Mouse (Mus musculus) myocyte (in vitro differentiated cells): ENCODE measurements around the gene S100pbp.

Experiments
- CEBPB ChIP-seq: IDR thresholded peaks from 2 replicates; pipeline ENCODE4 v1.6.1; 2011; ENCODE audit warnings: mild to moderate bottlenecking, moderate library complexity; ENCODE audit not compliant: poor library complexity, insufficient read depth, severe bottlenecking
- E2F4 ChIP-seq: IDR thresholded peaks from one replicate; pipeline ENCODE4 v1.6.1; 2011; ENCODE audit warnings: mild to moderate bottlenecking, control low read depth, moderate library complexity; ENCODE audit not compliant: insufficient read depth
- MAX ChIP-seq: IDR thresholded peaks from one replicate; pipeline ENCODE4 v1.6.1; 2011; ENCODE audit warnings: low read depth, mild to moderate bottlenecking, control low read depth
- MYOD1 ChIP-seq, 3 experiments: IDR thresholded peaks; one replicate each; pipeline ENCODE4 v1.6.1; 2011; ENCODE audit warnings: control low read depth in 2 of 3, low read depth in 2 of 3, mild to moderate bottlenecking in 2 of 3, moderate library complexity in 1 of 3; ENCODE audit not compliant: insufficient read length in 2 of 3, control insufficient read depth in 1 of 3
- MYOG ChIP-seq, 3 experiments: IDR thresholded peaks; one replicate each; pipeline ENCODE4 v1.6.1; 2011; ENCODE audit warnings: control low read depth in 2 of 3, low read depth in 2 of 3, mild to moderate bottlenecking in 2 of 3; ENCODE audit not compliant: insufficient read length in 2 of 3, control insufficient read depth in 1 of 3, insufficient read depth in 1 of 3
- POLR2A ChIP-seq: IDR thresholded peaks from one replicate; pipeline ENCODE4 v1.6.1; 2011; ENCODE audit warnings: low read depth, mild to moderate bottlenecking, control low read depth, moderate library complexity; ENCODE audit not compliant: insufficient read length
- POLR2AphosphoS2 ChIP-seq: IDR thresholded peaks from one replicate; pipeline ENCODE4 v1.6.1; 2011; ENCODE audit warnings: low read depth, control low read depth; ENCODE audit not compliant: insufficient read length
- REST ChIP-seq: IDR thresholded peaks from one replicate; pipeline ENCODE4 v1.6.1; 2011; ENCODE audit warnings: mild to moderate bottlenecking, control low read depth, moderate library complexity; ENCODE audit not compliant: insufficient read depth, insufficient read length
- SRF ChIP-seq: IDR thresholded peaks from one replicate; pipeline ENCODE4 v1.6.1; 2011; ENCODE audit warnings: low read depth; ENCODE audit not compliant: control insufficient read depth, insufficient read length
- TCF12 ChIP-seq: IDR thresholded peaks from one replicate; pipeline ENCODE4 v1.6.1; 2011; ENCODE audit warnings: mild to moderate bottlenecking, control low read depth; ENCODE audit not compliant: poor library complexity, insufficient read depth, severe bottlenecking
- TCF3 ChIP-seq: IDR thresholded peaks from one replicate; pipeline ENCODE4 v1.6.1; 2011; ENCODE audit warnings: low read depth, control low read depth; ENCODE audit not compliant: insufficient read length
- USF1 ChIP-seq: IDR thresholded peaks from one replicate; pipeline ENCODE4 v1.6.1; 2011; ENCODE audit warnings: low read depth, mild to moderate bottlenecking, control low read depth, moderate library complexity

- no peak for TF ChIP-seq POLR2A
- no peak for TF ChIP-seq SRF
- TF ChIP-seq USF1 = no peak
- no peak for TF ChIP-seq MYOG (IDR thresholded peaks at IDR 0.05; ENCODE audit: control insufficient read depth in 1 of 3, insufficient read depth in 1 of 3, insufficient read length in 2 of 3, low read depth in 2 of 3)
- TF ChIP-seq TCF12 = no peak
- TF ChIP-seq POLR2AphosphoS2 = no peak
- TF ChIP-seq REST = no peak
- TF ChIP-seq MYOD1 (IDR thresholded peaks at IDR 0.05; ENCODE audit: control insufficient read depth in 1 of 3, insufficient read length in 2 of 3, low read depth in 2 of 3) = no peak
- no peak for TF ChIP-seq E2F4
- no peak for TF ChIP-seq CEBPB
- no peak for TF ChIP-seq MAX
- no peak for TF ChIP-seq TCF3
Observed at GRCm38 (mm10) chr4:129236236-129236813, 46.8 kb upstream of the S100pbp start.
